Mouse (Mus musculus) R1 (cell line): ENCODE results near the gene Hs3st4.
A peak's percentile ranks its signal among the peaks of the same experiment; 100 is the strongest.

Experiments
- DNase-seq: peaks from one replicate; pipeline ENCODE4 v3.0.0-alpha.2; 2018; ENCODE audit warnings: low read depth, low spot score

The Hs3st4 gene

GRCm38 (mm10) chr7:124347218-124348017, 364.7 kb downstream of the Hs3st4 start:
- DNase-seq: no peak

- no peak for DNase-seq
Measured at GRCm38 (mm10) chr7:124354035-124354434, 371.4 kb downstream of the Hs3st4 start.

- DNase-seq: no peak
Measured at GRCm38 (mm10) chr7:124358068-124358467, 375.4 kb downstream of the Hs3st4 start.

- no peak for DNase-seq
Measured at GRCm38 (mm10) chr7:124359836-124360235, 377.2 kb downstream of the Hs3st4 start.

- DNase-seq: no peak
Measured at GRCm38 (mm10) chr7:124372297-124372696, 389.6 kb downstream of the Hs3st4 start.

GRCm38 (mm10) chr7:124372697-124373096, 390.0 kb downstream of the Hs3st4 start:
- no peak for DNase-seq

GRCm38 (mm10) chr7:124383489-124383888, 400.8 kb downstream of the Hs3st4 start:
- DNase-seq: peak; percentile 31

GRCm38 (mm10) chr7:124399184-124399583, 416.5 kb downstream of the Hs3st4 start:
- no peak for DNase-seq

GRCm38 (mm10) chr7:124426951-124427350, 444.3 kb downstream of the Hs3st4 start:
- no peak for DNase-seq
